Comparison of ENCODE assay signal across 17 mouse cellular contexts in genomic region chr14:77456066-77456465, GRCm38 (mm10).
DNase-seq lines count a peak whose midpoint lies in the region; ATAC-seq and TF ChIP-seq lines count a peak whose summit lies in the region.
"Had no signal": no experiment of that assay in that cellular context is flagged by ENCODE, and none has a peak within 500 bp of the region (broad histone marks: within the 10 kb centered on the region; RNA-seq: fewer than 3 reads in every experiment).

No protein-coding gene starts in this region.

- H3K9ac ChIP-seq in forebrain, embryonic 14.5 days (ENCODE audit: low read length), result no peak overlapping the region
- H3K9ac ChIP-seq in forebrain, embryonic 11.5 days (ENCODE audit: low read length), result no peak overlapping the region
- H3K9ac ChIP-seq in lung, embryonic 14.5 days, result no peak overlapping the region
- H3K9ac ChIP-seq: forebrain, embryonic 12.5 days; hindbrain, embryonic 13.5 days; intestine, embryonic 15.5 days had no signal

- no peak overlapping the region for H3K4me3 ChIP-seq in forebrain, embryonic 14.5 days (ENCODE audit: low read depth, low read length)
- no peak overlapping the region for H3K4me3 ChIP-seq in forebrain, embryonic 11.5 days (ENCODE audit: low read depth, low read length)
- H3K4me3 ChIP-seq in lung, embryonic 14.5 days (ENCODE audit: low read depth, low read length), result no peak overlapping the region
- no peak overlapping the region for H3K4me3 ChIP-seq in layer of hippocampus, adult 2 months
- H3K4me3 ChIP-seq: forebrain, embryonic 12.5 days; heart, embryonic 10.5 days; hindbrain, embryonic 13.5 days; intestine, embryonic 15.5 days had no signal

- DNase-seq in forebrain, embryonic 14.5 days (ENCODE audit: low spot score), result peak; percentile 38
- no peak for DNase-seq in forebrain, embryonic 11.5 days (ENCODE audit: low spot score)
- DNase-seq in lung, embryonic 14.5 days, result peak; percentile 79
- no peak for DNase-seq in lung, postnatal 25 days (ENCODE audit: low spot score)
- DNase-seq in brain, embryonic 14.5 days (ENCODE audit: low read depth), result peak; percentile 59
- DNase-seq in layer of hippocampus, adult 2 months (ENCODE audit: low spot score in 2 of 2), result no peak
- DNase-seq: adrenal gland, adult 2 months; adrenal gland, postnatal 25 days; gastrocnemius, postnatal 36 days; heart, adult 18-20 months; heart, postnatal 10 days; heart, postnatal 4 days had no signal

- no peaks in the 10 kb centered on the region for H3K27me3 ChIP-seq in forebrain, embryonic 14.5 days (replicated peaks; ENCODE audit: control insufficient read depth, insufficient read depth, low read length)
- no peaks in the 10 kb centered on the region for H3K27me3 ChIP-seq in forebrain, embryonic 11.5 days (ENCODE audit: control insufficient read depth, insufficient read depth, low read length)
- no peaks in the 10 kb centered on the region for H3K27me3 ChIP-seq in lung, embryonic 14.5 days (ENCODE audit: insufficient read depth, low read length)
- H3K27me3 ChIP-seq: CH12.LX; forebrain, embryonic 12.5 days; hindbrain, embryonic 13.5 days; intestine, embryonic 15.5 days had no signal

- no peak for TF ChIP-seq POLR2A in brain, embryonic 14.5 days (IDR thresholded peaks at IDR 0.05; ENCODE audit: borderline replicate concordance, extremely low read depth, insufficient read depth, insufficient read length, poor library complexity, severe bottlenecking)

- no peak overlapping the region for H3K27ac ChIP-seq in forebrain, embryonic 14.5 days (ENCODE audit: low read depth, low read length)
- H3K27ac ChIP-seq in forebrain, embryonic 11.5 days (ENCODE audit: low read depth, low read length), result no peak overlapping the region
- H3K27ac ChIP-seq in lung, embryonic 14.5 days (ENCODE audit: low read depth), result no peak overlapping the region
- no peak overlapping the region for H3K27ac ChIP-seq in layer of hippocampus, adult 2 months
- H3K27ac ChIP-seq: forebrain, embryonic 12.5 days; heart, embryonic 10.5 days; hindbrain, embryonic 13.5 days; intestine, embryonic 15.5 days had no signal

- ATAC-seq in forebrain, embryonic 14.5 days, result no peak
- no peak for ATAC-seq in forebrain, embryonic 11.5 days (replicated peaks; ENCODE audit: low FRiP score)
- no peak for ATAC-seq in lung, embryonic 14.5 days (ENCODE audit: insufficient read depth)
- ATAC-seq: intestine, embryonic 15.5 days had no signal

- no peaks in the 10 kb centered on the region for H3K9me3 ChIP-seq in forebrain, embryonic 14.5 days (replicated peaks; ENCODE audit: control insufficient read depth, low read length)
- no peaks in the 10 kb centered on the region for H3K9me3 ChIP-seq in forebrain, embryonic 11.5 days (ENCODE audit: control insufficient read depth, low read length)
- no peaks in the 10 kb centered on the region for H3K9me3 ChIP-seq in lung, embryonic 14.5 days (ENCODE audit: low read depth, low read length)
- H3K9me3 ChIP-seq: forebrain, embryonic 12.5 days; heart, embryonic 10.5 days; hindbrain, embryonic 13.5 days; intestine, embryonic 15.5 days had no signal

- no peaks in the 10 kb centered on the region for H3K36me3 ChIP-seq in forebrain, embryonic 14.5 days (ENCODE audit: control insufficient read depth, insufficient read depth, low read length)
- H3K36me3 ChIP-seq in forebrain, embryonic 11.5 days (ENCODE audit: control insufficient read depth, insufficient read depth, low read length), result no peaks in the 10 kb centered on the region
- no peaks in the 10 kb centered on the region for H3K36me3 ChIP-seq in lung, embryonic 14.5 days (ENCODE audit: insufficient read depth)
- H3K36me3 ChIP-seq: forebrain, embryonic 12.5 days; heart, embryonic 10.5 days; hindbrain, embryonic 13.5 days; intestine, embryonic 15.5 days had no signal

- no peak overlapping the region for H3K4me2 ChIP-seq in forebrain, embryonic 14.5 days (ENCODE audit: low read length)
- no peak overlapping the region for H3K4me2 ChIP-seq in forebrain, embryonic 11.5 days (ENCODE audit: low read depth, low read length, severe bottlenecking)
- no peak overlapping the region for H3K4me2 ChIP-seq in lung, embryonic 14.5 days
- H3K4me2 ChIP-seq: forebrain, embryonic 12.5 days; hindbrain, embryonic 13.5 days; intestine, embryonic 15.5 days had no signal

- peaks cover 10% of the 10 kb centered on the region; the same call in 1 of the 2 replicates for H3K4me1 ChIP-seq in forebrain, embryonic 14.5 days (ENCODE audit: control insufficient read depth, insufficient read depth, low read length)
- H3K4me1 ChIP-seq in forebrain, embryonic 11.5 days (replicated peaks; ENCODE audit: control insufficient read depth, insufficient read depth, low read length), result no peaks in the 10 kb centered on the region
- H3K4me1 ChIP-seq in lung, embryonic 14.5 days (ENCODE audit: insufficient read depth), result no peaks in the 10 kb centered on the region
- H3K4me1 ChIP-seq: forebrain, embryonic 12.5 days; intestine, embryonic 15.5 days had no signal

- TF ChIP-seq CTCF in lung, embryonic 14.5 days (IDR thresholded peaks at IDR 0.05; ENCODE audit: low read depth), result no peak
- TF ChIP-seq CTCF in brain, embryonic 14.5 days (IDR thresholded peaks at IDR 0.05; ENCODE audit: borderline replicate concordance, extremely low read depth, insufficient read depth, insufficient read length), result no peak
- TF ChIP-seq CTCF in layer of hippocampus, adult 2 months (conservative IDR thresholded peaks at IDR 0.05), result no peak

- WGBS in forebrain, embryonic 14.5 days, result 65% methylated on average over 3 of the region's 3 CpGs
- 89% methylated on average over 3 of the region's 3 CpGs for WGBS in forebrain, embryonic 11.5 days
- 30% methylated on average over 3 of the region's 3 CpGs for WGBS in lung, embryonic 14.5 days

Comparison
In these comparisons a context has a peak if more than half of its experiments do, and no peak if none do; other contexts are left out.
1. DNase-seq: peak in forebrain, embryonic 14.5 days (single experiment), lung, embryonic 14.5 days (single experiment) and brain, embryonic 14.5 days (single experiment); none in forebrain, embryonic 11.5 days (single experiment), lung, postnatal 25 days (single experiment) and layer of hippocampus, adult 2 months (0 of 2).